Mouse (Mus musculus): Measurements from ENCODE around the gene Pglyrp4.
"Not testable (repeated sequence)": the region's sequence is repeated elsewhere in the genome, so short reads cannot be mapped to it uniquely, and the experiment has no call there.

DNA sequence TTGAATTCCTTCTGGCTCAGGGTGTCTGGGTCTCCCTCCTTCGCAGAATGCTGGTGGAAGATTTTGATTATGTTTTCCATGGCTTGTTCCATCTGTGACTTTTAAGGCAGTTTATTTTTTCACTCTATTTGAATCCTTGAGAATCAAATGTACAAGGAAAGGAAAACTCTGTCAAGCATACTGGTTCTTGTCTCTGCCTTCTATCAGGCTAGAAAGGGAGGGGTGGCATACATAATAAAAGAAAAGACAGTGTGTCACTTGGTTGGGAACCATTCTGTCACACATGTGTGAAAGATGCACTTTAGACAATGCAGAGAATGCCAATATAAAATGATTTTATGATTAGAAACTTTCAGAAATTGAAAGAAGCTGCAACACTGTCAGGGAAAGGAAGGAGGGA lies 51.1 kb downstream of the Pglyrp4 start, which contains the start of gene Gm5849:
- TF ChIP-seq POLR2A, CTCF (IDR thresholded peaks at IDR 0.05; ENCODE audit: insufficient read depth, low read depth, low read length): not testable (repeated sequence)
